Mouse (Mus musculus) cerebellum, adult 2 months (tissue): ENCODE measurements at regions not wholly inside any gene's neighbourhood (a gene's known extent, or its start where the extent isn't known, plus 50 kb on each side); places are given as distances from the start of the nearest gene placed in this dataset.

Source experiments
- DNase-seq, 2 experiments: peaks; one replicate each; pipeline ENCODE4 v3.0.0; 2021
- H3K27ac ChIP-seq: fragments of 200-500 bp; 2 replicates; pipeline ENCODE4 v1.5.1; 2012; ENCODE audit warnings: low read length, control low read depth, inconsistent platforms; ENCODE audit not compliant: insufficient read depth
- H3K27me3 ChIP-seq: fragments of 200-500 bp; 2 replicates; pipeline ENCODE4 v1.6.1; 2012; ENCODE audit warnings: inconsistent platforms, mild to moderate bottlenecking, low read length, moderate library complexity; ENCODE audit not compliant: control insufficient read depth, insufficient read depth
- H3K4me1 ChIP-seq: fragments of 200-500 bp; 2 replicates; pipeline ENCODE4 v1.6.1; 2011; ENCODE audit warnings: low read length; ENCODE audit not compliant: control insufficient read depth, insufficient read depth
- H3K4me3 ChIP-seq: fragments of 200-500 bp; replicated peaks from 2 replicates; pipeline ENCODE3; 2011; ENCODE audit warnings: mild to moderate bottlenecking, low read depth, low read length, control low read depth; ENCODE audit not compliant: insufficient read depth
- CTCF ChIP-seq: fragments of 200-500 bp; IDR thresholded peaks from 2 replicates; pipeline ENCODE4 v1.5.1; 2011; ENCODE audit warnings: low read depth, mild to moderate bottlenecking, control low read depth, low read length, moderate library complexity, borderline replicate concordance; ENCODE audit not compliant: insufficient read depth
- POLR2A ChIP-seq: fragments of 200-500 bp; IDR thresholded peaks from 2 replicates; pipeline ENCODE4 v1.6.1; 2011; ENCODE audit warnings: low read length, control low read depth, borderline replicate concordance; ENCODE audit not compliant: insufficient read depth
- WGBS: fragments of 180-500 bp; shearing (Covaris S2); methylation state at CpG from one replicate; pipeline ENCODE4 v1.1.7; 2018; 5-methylcytosine and 5-hydroxymethylcytosine counted together

GRCm38 (mm10) chr1:90268131-90268691 is 64.4 kb downstream of the Ackr3 start:
- no peak for DNase-seq
- TF ChIP-seq POLR2A (no peak), CTCF (no peak)
- Histone ChIP-seq H3K4me3 (no peak overlapping the region), H3K4me1 (peaks cover 3% of the 10 kb centered on the region; the same call in 1 of the 2 replicates), H3K27ac (no peak overlapping the region), H3K27me3 (no peaks in the 10 kb centered on the region; the same call in 1 of the 2 replicates)
- 18% methylated on average over 17 of the region's 17 CpGs for WGBS

GRCm38 (mm10) chr1:90268951-90269350 is 65.2 kb downstream of the Ackr3 start:
- no peak for TF ChIP-seq CTCF
- TF ChIP-seq POLR2A: no peak
- no peaks in the 10 kb centered on the region; the same call in 1 of the 2 replicates for H3K27me3 ChIP-seq
- H3K4me1 ChIP-seq: peaks cover 3% of the 10 kb centered on the region; the same call in 1 of the 2 replicates
- H3K27ac ChIP-seq: no peak overlapping the region
- H3K4me3 ChIP-seq: no peak overlapping the region
- DNase-seq: no peak
- WGBS: 59% methylated on average over 7 of the region's 7 CpGs

DNA sequence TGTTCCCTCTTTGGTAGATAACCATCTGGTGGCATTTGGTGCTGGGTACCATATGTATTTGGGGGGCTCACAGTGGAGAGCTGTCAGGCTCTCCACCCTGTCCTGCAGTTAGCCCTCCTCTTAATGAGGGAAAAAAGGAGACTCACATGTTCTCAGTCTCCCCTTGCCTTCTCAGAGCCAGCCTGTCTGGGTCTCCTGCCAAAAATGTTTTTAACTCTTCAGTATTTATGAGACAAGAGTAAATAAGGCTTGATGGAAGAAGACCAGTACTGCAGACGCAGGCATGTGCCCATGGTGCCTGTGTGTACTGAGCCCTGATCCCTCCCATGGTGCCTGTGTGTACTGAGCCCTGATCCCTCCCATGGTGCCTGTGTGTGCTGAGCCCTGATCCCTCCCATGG is 66.1 kb downstream of the Ackr3 start:
- WGBS: 88% methylated on average over 1 of the region's 1 CpGs
- Histone ChIP-seq H3K4me3 (no peak overlapping the region), H3K27ac (no peak overlapping the region), H3K4me1 (peaks cover 3% of the 10 kb centered on the region; the same call in 1 of the 2 replicates), H3K27me3 (no peaks in the 10 kb centered on the region; the same call in 1 of the 2 replicates)
- no peak for DNase-seq
- TF ChIP-seq POLR2A: no peak
- TF ChIP-seq CTCF: no peak

DNA sequence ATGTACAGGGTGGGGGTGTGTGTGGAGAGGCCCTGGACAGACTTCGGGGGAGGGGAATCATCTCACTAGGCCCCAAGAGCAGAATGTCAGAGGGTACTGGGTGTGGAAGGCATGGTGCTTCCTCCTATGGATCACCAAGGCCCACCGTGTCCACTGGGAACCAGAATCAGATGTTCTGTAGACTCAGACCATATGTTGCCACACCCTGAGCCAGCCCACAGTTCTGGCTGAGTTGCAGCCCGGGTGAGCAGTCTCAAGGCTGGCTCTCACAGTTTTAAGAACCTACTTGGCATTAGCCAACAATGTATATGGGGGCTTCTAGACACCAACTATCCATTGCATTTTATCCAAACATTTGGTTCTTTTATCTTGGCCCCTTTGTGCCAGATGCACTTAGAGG is 67.5 kb downstream of the Ackr3 start:
- no peaks in the 10 kb centered on the region; the same call in 1 of the 2 replicates for H3K27me3 ChIP-seq
- DNase-seq: no peak
- TF ChIP-seq CTCF (no peak), POLR2A (no peak)
- peaks cover 3% of the 10 kb centered on the region; the same call in 1 of the 2 replicates for H3K4me1 ChIP-seq
- no peak overlapping the region for H3K27ac ChIP-seq
- no peak overlapping the region for H3K4me3 ChIP-seq
- 74% methylated on average over 3 of the region's 3 CpGs for WGBS

DNA sequence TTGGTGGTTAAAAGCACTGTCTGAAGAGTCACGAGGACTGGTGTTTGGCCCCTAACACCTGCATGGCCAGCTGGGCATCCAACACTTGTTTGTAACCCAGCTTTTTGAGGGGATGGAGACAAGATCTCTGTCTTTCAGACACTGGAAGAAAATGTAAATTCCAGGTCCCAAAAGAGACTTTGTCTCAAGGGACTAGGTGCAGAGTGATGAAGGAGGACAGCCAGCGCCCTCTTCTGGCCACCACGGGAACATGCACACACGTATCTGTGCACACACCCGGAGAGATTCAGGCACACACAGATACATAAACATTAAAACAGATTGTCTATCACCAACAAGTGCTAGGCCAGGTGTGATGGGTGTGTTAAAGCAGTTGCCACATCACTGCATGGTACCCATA is 68.6 kb downstream of the Ackr3 start:
- Histone ChIP-seq H3K27me3 (no peaks in the 10 kb centered on the region), H3K4me3 (no peak overlapping the region), H3K4me1 (peaks cover 3% of the 10 kb centered on the region; the same call in 1 of the 2 replicates), H3K27ac (no peak overlapping the region)
- no peak for DNase-seq
- 97% methylated on average over 5 of the region's 5 CpGs for WGBS
- no peak; the same call in 1 of the 2 replicates for TF ChIP-seq CTCF
- TF ChIP-seq POLR2A: no peak

- no peak for DNase-seq
- no peaks in the 10 kb centered on the region for H3K27me3 ChIP-seq
- no peak overlapping the region for H3K4me3 ChIP-seq
- H3K4me1 ChIP-seq: peaks cover 2% of the 10 kb centered on the region; the same call in 1 of the 2 replicates
- no peak overlapping the region for H3K27ac ChIP-seq
- TF ChIP-seq CTCF (no peak), POLR2A (no peak)
- WGBS: 29% methylated on average over 19 of the region's 19 CpGs
Measured at GRCm38 (mm10) chr1:90272830-90273628, 69.2 kb downstream of the Ackr3 start.

DNA sequence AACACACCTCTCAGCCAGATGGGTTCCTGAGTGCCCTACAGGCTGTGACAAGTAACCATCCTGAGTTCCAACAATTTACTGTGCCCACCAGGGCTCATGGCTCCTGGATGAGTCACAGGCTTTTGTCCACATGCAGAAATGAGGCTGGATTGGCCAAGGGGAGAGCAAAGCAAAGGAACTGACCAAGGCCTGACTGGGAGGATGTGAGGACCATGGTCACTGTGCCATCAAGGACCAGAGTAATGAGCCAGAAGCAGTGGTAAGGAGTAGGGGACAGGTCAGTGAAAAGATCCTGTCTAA is 69.8 kb downstream of the Ackr3 start:
- no peak overlapping the region for H3K27ac ChIP-seq
- no peaks in the 10 kb centered on the region for H3K27me3 ChIP-seq
- no peak overlapping the region for H3K4me3 ChIP-seq
- no peaks in the 10 kb centered on the region for H3K4me1 ChIP-seq
- TF ChIP-seq CTCF (no peak), POLR2A (no peak)
- DNase-seq: no peak
